Mouse (Mus musculus): ENCODE results near the gene Rfx1.

DNA sequence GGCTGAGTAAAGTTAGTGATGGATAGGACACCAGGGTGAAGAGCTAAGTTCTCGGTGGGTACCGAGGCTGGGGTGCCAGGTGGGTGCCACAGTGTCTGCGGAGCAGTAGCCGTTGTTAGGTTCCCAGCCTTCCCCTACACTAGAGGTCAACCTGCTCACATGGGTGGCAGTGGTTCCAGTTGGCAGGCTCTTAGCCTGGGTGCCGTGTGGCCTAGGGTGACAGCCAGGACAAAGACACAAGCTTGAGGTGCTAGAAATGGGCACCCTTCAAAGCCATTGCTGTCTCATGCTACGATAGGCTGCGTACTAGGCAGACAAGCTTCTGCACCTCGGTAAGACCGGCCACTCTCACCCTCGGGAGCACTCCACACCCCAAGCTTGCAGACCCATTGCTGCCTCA, 5.7 kb downstream of the Rfx1 start:
- TF ChIP-seq POLR2A (IDR thresholded peaks at IDR 0.05; ENCODE audit: borderline replicate concordance, extremely low read depth, low read depth, low read length) (no peak), CTCF (IDR thresholded peaks at IDR 0.05; ENCODE audit: insufficient read depth, low read length) (no peak)
